Mouse (Mus musculus) embryonic facial prominence, embryonic 14.5 days (tissue): ENCODE results near the gene Atp13a3. TPM values are rescaled to one million over a fixed set of nuclear protein-coding genes. Genes with fewer than 3 reads are reported as not detected.
"Not testable (repeated sequence)": the region's sequence is repeated elsewhere in the genome, so short reads cannot be mapped to it uniquely, and the experiment has no call there.

Experiments
- ATAC-seq: fragments of 200-750 bp; cut with Nextera tagmentation; 2 replicates; pipeline ENCODE4 v1.8.0; 2017; ENCODE audit warnings: low read depth, moderate number of reproducible peaks, moderate TSS enrichment
- DNase-seq: peaks from one replicate; pipeline ENCODE4 v3.0.0-alpha.2; 2015; ENCODE audit warnings: low spot score
- H3K27ac ChIP-seq: fragments of 300-500 bp; sonication (generic); replicated peaks from 2 replicates; pipeline ENCODE4 v1.5.1; 2014; ENCODE audit warnings: low read depth, mild to moderate bottlenecking, low read length, moderate library complexity
- H3K27me3 ChIP-seq: fragments of 300-500 bp; sonication (generic); replicated peaks from 2 replicates; pipeline ENCODE4 v1.6.1; 2014; ENCODE audit warnings: low read length; ENCODE audit not compliant: control insufficient read depth, insufficient read depth
- H3K36me3 ChIP-seq: fragments of 300-500 bp; sonication (generic); 2 replicates; pipeline ENCODE4 v1.6.1; 2014; ENCODE audit warnings: low read length, mixed read lengths; ENCODE audit not compliant: control insufficient read depth, insufficient read depth
- H3K4me1 ChIP-seq: fragments of 300-500 bp; sonication (generic); 2 replicates; pipeline ENCODE4 v1.6.1; 2014; ENCODE audit warnings: antibody characterized with exemption, low read length; ENCODE audit not compliant: control insufficient read depth, insufficient read depth
- H3K4me2 ChIP-seq: fragments of 300-500 bp; sonication (generic); 2 replicates; pipeline ENCODE4 v1.6.1; 2014; ENCODE audit warnings: low read depth, mild to moderate bottlenecking, low read length, moderate library complexity, mixed read lengths
- H3K4me3 ChIP-seq: fragments of 300-500 bp; sonication (generic); 2 replicates; pipeline ENCODE4 v1.5.1; 2014; ENCODE audit warnings: low read depth, mild to moderate bottlenecking, low read length
- H3K9ac ChIP-seq: fragments of 300-500 bp; sonication (generic); 2 replicates; pipeline ENCODE4 v1.6.1; 2014; ENCODE audit warnings: low read depth, mild to moderate bottlenecking, low read length, moderate library complexity, mixed read lengths
- H3K9me3 ChIP-seq: fragments of 300-500 bp; sonication (generic); 2 replicates; pipeline ENCODE4 v1.6.1; 2016; ENCODE audit warnings: low read length; ENCODE audit not compliant: control insufficient read depth
- WGBS: fragments of 180-500 bp; shearing (Covaris S2); extraction: QIAGEN DNeasy Blood & Tissue Kit; methylation state at CpG from one replicate; pipeline ENCODE4 v1.1.7; 2014; 5-methylcytosine and 5-hydroxymethylcytosine counted together
- polyA plus RNA-seq: library from polyadenylated mRNA; unstranded; fragments of >200 nt; fragmentation: Nextera tagmentation; extraction: Ambion mirVana; gene quantifications from 2 replicates; pipeline ENCODE4 v1.2.1, GENCODE M21; 2014

Gene Atp13a3
- 16.7 and 20.0 TPM in 2 replicates for polyA plus RNA-seq

DNA sequence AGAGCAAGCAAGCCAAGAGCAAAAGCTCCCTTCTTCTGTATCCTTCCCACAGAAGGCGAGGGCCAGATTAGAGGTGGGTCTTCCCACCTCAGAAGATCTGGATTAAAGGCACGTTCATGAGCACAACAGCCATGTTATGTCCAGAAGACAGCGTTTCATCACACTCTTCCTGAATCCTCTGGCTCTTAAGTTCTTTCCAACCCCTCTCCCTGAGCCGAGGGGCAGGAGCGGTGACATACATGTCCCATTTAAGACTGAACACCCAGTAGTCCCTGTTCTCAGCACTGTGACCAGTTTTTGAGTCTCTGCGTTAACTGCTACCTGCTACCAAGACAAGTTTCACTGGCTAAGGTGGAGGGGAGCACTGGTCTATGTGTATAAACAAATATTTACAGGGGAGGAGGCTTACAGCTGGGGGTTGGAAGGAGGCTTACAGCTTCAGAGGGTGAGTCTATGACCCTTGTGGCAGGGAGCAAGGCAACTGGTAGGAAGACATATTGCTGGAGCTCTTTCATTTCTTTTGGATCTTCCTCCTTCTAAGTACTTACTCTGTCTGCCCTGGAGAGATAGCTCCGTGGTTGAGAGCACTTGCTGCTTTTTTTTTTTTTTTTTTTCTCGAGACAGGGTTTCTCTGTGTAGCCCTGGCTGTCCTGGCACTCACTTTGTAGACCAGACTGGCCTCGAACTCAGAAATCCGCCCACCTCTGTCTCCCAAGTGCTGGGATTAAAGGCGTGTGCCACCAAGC lies at the start of gene Atp13a3:
TSS of gene Atp13a3 (minus strand) at position 51 of the 746 bp plus-strand sequence.
- ATAC-seq (no peak), DNase-seq (no peak)
- Histone ChIP-seq H3K4me2 (no peak within 1 kb of the TSS), H3K27ac (no peak within 1 kb of the TSS), H3K27me3 (no peaks in the 10 kb centered on the region), H3K36me3 (no peaks in the 10 kb centered on the region), H3K9ac (no peak within 1 kb of the TSS), H3K4me1 (no peaks in the 10 kb centered on the region), H3K4me3 (no peak within 1 kb of the TSS), H3K9me3 (no peaks in the 10 kb centered on the region)
- 69% methylated on average over 11 of the region's 11 CpGs for WGBS

GRCm38 (mm10) chr16:30453213-30453975 lies 47.6 kb upstream of the Atp13a3 start:
- no peak overlapping the region for H3K4me3 ChIP-seq
- no peaks in the 10 kb centered on the region for H3K4me1 ChIP-seq
- no peaks in the 10 kb centered on the region for H3K36me3 ChIP-seq
- DNase-seq: no peak
- no peak overlapping the region for H3K9ac ChIP-seq
- H3K4me2 ChIP-seq: no peak overlapping the region
- H3K9me3 ChIP-seq: no peaks in the 10 kb centered on the region
- 64% methylated on average over 5 of the region's 5 CpGs for WGBS
- no peak overlapping the region for H3K27ac ChIP-seq
- no peak for ATAC-seq
- no peaks in the 10 kb centered on the region for H3K27me3 ChIP-seq

DNA sequence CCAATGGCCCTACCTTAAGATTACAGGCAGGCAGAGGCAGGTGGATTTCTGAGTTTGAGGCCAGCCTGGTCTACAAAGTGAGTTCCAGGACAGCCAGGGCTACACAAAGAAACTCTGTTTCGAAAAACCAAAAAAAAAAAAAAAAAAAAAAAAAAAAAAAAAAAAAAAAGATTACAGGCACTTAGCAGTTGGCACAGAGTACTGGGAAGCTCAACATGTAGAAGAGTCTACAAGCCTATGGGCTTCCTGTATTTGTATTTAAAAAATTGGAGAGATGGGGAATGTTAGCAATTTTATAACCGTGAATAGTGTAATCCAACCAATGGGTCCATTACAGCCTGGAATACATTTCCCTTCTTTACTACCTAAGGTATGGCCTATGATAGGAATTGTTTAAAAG lies 45.4 kb upstream of the Atp13a3 start:
- H3K4me3 ChIP-seq, H3K27me3 ChIP-seq, H3K4me2 ChIP-seq, ATAC-seq, H3K9me3 ChIP-seq, H3K4me1 ChIP-seq, H3K36me3 ChIP-seq, DNase-seq, H3K9ac ChIP-seq, H3K27ac ChIP-seq: not testable (repeated sequence)
- WGBS: 90% methylated on average over 2 of the region's 2 CpGs

- Histone ChIP-seq H3K36me3 (no peaks in the 10 kb centered on the region), H3K4me2 (no peak overlapping the region), H3K9ac (no peak overlapping the region), H3K27ac (no peak overlapping the region), H3K9me3 (no peaks in the 10 kb centered on the region), H3K4me3 (no peak overlapping the region), H3K4me1 (no peaks in the 10 kb centered on the region), H3K27me3 (no peaks in the 10 kb centered on the region)
- DNase-seq (no peak), ATAC-seq (no peak)
- WGBS: 94% methylated on average over 1 of the region's 1 CpGs
Measured at GRCm38 (mm10) chr16:30449017-30449416, 43.2 kb upstream of the Atp13a3 start.

- DNase-seq (no peak), ATAC-seq (no peak)
- WGBS: 80% methylated on average over 3 of the region's 3 CpGs
- Histone ChIP-seq H3K36me3 (no peaks in the 10 kb centered on the region), H3K9ac (no peak overlapping the region), H3K27ac (no peak overlapping the region), H3K4me2 (no peak overlapping the region), H3K27me3 (no peaks in the 10 kb centered on the region), H3K4me3 (no peak overlapping the region), H3K9me3 (no peaks in the 10 kb centered on the region), H3K4me1 (0 out of 2 replicates have a peak, but pooled peaks cover 2% of the 10 kb centered on the region)
Measured at GRCm38 (mm10) chr16:30448169-30448568, 42.4 kb upstream of the Atp13a3 start.

DNA sequence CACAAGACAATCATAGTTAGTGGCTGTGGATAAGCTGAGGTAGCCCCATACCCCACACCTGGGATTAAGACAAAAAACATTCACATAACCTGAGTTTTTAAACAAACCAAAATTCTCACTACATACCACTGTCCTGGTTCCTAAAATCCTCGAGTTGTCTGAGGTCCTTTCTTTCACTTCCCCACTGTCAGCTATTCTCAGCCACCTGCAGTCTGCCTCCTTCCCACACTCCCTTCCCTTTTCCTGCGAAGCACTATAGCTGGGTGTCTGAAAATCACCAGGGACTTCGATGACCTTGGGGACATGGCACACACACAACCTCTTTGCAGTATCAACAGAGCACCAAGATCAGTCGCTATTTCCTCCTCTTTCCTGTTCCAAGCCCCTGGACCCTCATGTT lies 41.9 kb upstream of the Atp13a3 start:
- H3K4me2 ChIP-seq: no peak overlapping the region
- H3K4me3 ChIP-seq: no peak overlapping the region
- ATAC-seq (no peak), DNase-seq (no peak)
- no peak overlapping the region for H3K9ac ChIP-seq
- 69% methylated on average over 4 of the region's 4 CpGs for WGBS
- H3K27ac ChIP-seq: no peak overlapping the region
- H3K9me3 ChIP-seq: no peaks in the 10 kb centered on the region
- H3K27me3 ChIP-seq: no peaks in the 10 kb centered on the region
- H3K4me1 ChIP-seq: 0 out of 2 replicates have a peak, but pooled peaks cover 5% of the 10 kb centered on the region
- H3K36me3 ChIP-seq: no peaks in the 10 kb centered on the region

- 0 out of 2 replicates have a peak, but pooled peaks cover 5% of the 10 kb centered on the region for H3K4me1 ChIP-seq
- ATAC-seq: peak; percentile 87; the same call in 1 of the 2 replicates
- WGBS: 36% methylated on average over 8 of the region's 8 CpGs
Measured at GRCm38 (mm10) chr16:30443411-30443810, 37.6 kb upstream of the Atp13a3 start.

DNA sequence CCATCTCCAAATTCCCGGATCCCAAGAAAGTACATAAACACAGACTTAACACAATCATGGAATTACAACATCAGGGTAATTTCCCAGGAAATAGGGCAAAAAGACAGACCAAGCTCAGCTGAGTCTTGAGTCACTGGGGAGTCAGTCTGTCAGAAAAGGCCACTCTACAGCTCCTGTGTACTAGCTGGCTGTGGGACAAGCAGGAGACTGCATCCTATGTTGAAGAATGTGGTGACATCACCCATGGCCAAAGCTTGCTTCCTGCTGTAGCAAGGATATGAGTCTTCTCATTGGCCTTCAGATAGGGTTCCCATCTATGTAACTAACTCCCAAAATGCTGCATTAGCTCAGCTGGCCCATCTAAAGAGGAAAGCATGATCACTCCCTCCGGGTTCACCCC lies 36.7 kb upstream of the Atp13a3 start:
- Histone ChIP-seq H3K9ac (no peak overlapping the region), H3K4me1 (0 out of 2 replicates have a peak, but pooled peaks cover 5% of the 10 kb centered on the region), H3K27me3 (no peaks in the 10 kb centered on the region), H3K4me3 (no peak overlapping the region), H3K36me3 (no peaks in the 10 kb centered on the region), H3K27ac (no peak overlapping the region), H3K4me2 (no peak overlapping the region), H3K9me3 (no peaks in the 10 kb centered on the region)
- WGBS: 87% methylated on average over 2 of the region's 2 CpGs
- no peak for DNase-seq
- no peak for ATAC-seq

More at GRCm38 (mm10) chr16:30443411-30443810, 37.6 kb upstream of the Atp13a3 start:
- H3K27ac ChIP-seq: no peak overlapping the region
- H3K4me2 ChIP-seq: no peak overlapping the region
- no peaks in the 10 kb centered on the region for H3K9me3 ChIP-seq
- H3K4me3 ChIP-seq: no peak overlapping the region
- no peaks in the 10 kb centered on the region for H3K27me3 ChIP-seq
- no peak overlapping the region for H3K9ac ChIP-seq
- peak; percentile 72 for DNase-seq
- H3K36me3 ChIP-seq: no peaks in the 10 kb centered on the region
